Mouse (Mus musculus) small intestine, adult 2 months (tissue): ENCODE measurements around the gene Adgrb3. TPM values are rescaled to one million over a fixed set of nuclear protein-coding genes. Genes with fewer than 3 reads are reported as not detected.

Source experiments
- H3K27ac ChIP-seq: fragments of 200-500 bp; 2 replicates; pipeline ENCODE4 v1.5.1; 2012; ENCODE audit warnings: low read depth, low read length, control low read depth, inconsistent platforms; ENCODE audit not compliant: insufficient read depth
- H3K27me3 ChIP-seq: fragments of 200-500 bp; 2 replicates; pipeline ENCODE4 v1.6.1; 2012; ENCODE audit warnings: mild to moderate bottlenecking, moderate library complexity, low read length, inconsistent platforms; ENCODE audit not compliant: control insufficient read depth, insufficient read depth
- H3K36me3 ChIP-seq: fragments of 200-500 bp; 2 replicates; pipeline ENCODE4 v1.6.1; 2012; ENCODE audit warnings: mild to moderate bottlenecking, low read length, control low read depth, inconsistent platforms; ENCODE audit not compliant: control insufficient read depth, insufficient read depth
- H3K4me1 ChIP-seq: fragments of 200-500 bp; 2 replicates; pipeline ENCODE4 v1.6.1; 2012; ENCODE audit warnings: low read length, inconsistent platforms, mixed read lengths; ENCODE audit not compliant: control insufficient read depth, insufficient read depth, insufficient read length
- H3K4me3 ChIP-seq: fragments of 200-500 bp; 2 replicates; pipeline ENCODE4 v1.5.1; 2012; ENCODE audit warnings: low read depth, mild to moderate bottlenecking, control low read depth, inconsistent platforms, low read length, moderate library complexity
- CTCF ChIP-seq: fragments of 200-500 bp; IDR thresholded peaks from 2 replicates; pipeline ENCODE4 v1.5.1; 2012; ENCODE audit warnings: low read depth, mild to moderate bottlenecking, control low read depth, inconsistent platforms, low read length, moderate library complexity, mixed read lengths; ENCODE audit not compliant: insufficient replicate concordance, insufficient read length; ENCODE audit errors: extremely low read depth
- POLR2A ChIP-seq: fragments of 200-500 bp; IDR thresholded peaks from 2 replicates; pipeline ENCODE4 v1.6.1; 2012; ENCODE audit warnings: low read depth, mild to moderate bottlenecking, control low read depth, inconsistent platforms, low read length, moderate library complexity
- WGBS: fragments of 180-500 bp; shearing (Covaris S2); methylation state at CpG from one replicate; pipeline ENCODE4 v1.1.7; 2018; 5-methylcytosine and 5-hydroxymethylcytosine counted together
- polyA plus RNA-seq: library from polyadenylated mRNA; depleted of rRNA; stranded (reverse); fragments of >200 nt; gene quantifications from 2 replicates; pipeline ENCODE4 v1.2.3, GENCODE M21; 2012

The Adgrb3 gene
- polyA plus RNA-seq, 1 experiment = 0.05 TPM

DNA sequence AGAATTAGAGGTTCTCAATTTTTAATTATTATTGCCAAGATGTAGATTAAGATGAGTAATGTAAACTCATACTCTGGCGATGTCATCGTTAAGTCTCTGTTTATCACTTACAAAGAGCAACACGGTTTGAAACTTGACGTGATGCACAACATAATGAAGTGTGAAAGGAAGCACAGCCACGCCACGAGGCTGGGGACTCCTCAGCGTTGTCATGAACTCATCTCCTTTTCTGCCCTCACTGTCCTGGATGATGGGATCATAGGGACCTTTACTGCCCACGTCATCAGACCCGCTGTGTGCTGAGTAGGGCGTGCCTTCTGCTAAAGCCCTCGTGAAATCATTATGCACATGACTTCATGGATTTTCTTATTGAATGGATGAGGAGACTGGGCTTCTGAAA lies 714.0 kb downstream of the Adgrb3 start:
- Histone ChIP-seq H3K27ac (no peak overlapping the region), H3K27me3 (no peaks in the 10 kb centered on the region), H3K4me1 (no peaks in the 10 kb centered on the region), H3K36me3 (no peaks in the 10 kb centered on the region), H3K4me3 (no peak overlapping the region)
- WGBS = 75% methylated on average over 11 of the region's 11 CpGs
- TF ChIP-seq CTCF (no peak), POLR2A (no peak)

DNA sequence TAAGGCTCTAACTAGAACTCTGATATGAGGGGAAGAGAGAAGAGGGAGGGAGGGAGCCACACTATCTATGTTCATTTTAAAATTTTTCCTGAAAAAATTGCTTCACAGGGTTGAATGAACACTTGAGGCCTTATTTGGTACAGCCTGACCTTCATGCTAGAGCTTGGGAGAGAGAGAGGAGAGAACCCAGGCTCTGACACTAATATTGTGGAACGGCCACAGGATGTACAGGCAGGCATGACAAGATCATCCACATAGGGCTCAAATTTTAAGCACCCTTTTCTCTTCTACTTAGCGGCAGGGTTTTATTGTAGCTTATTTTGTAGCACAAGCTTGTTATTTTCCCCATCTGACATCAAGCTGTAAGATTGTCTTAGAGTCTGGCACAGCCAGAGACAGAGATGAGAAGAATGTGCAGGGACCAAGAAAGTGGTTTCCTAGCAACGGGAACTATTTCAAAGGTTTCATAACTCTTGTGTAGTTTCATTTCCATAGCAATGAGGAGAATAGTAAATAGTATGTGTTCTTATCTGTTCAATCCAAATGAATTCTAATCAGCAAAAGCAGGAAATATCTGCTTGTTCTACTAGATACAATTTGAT lies 721.9 kb downstream of the Adgrb3 start:
- no peaks in the 10 kb centered on the region for H3K4me1 ChIP-seq
- H3K27me3 ChIP-seq = no peaks in the 10 kb centered on the region
- TF ChIP-seq POLR2A = no peak
- no peak for TF ChIP-seq CTCF
- WGBS = 41% methylated on average over 3 of the region's 3 CpGs
- H3K4me3 ChIP-seq = no peak overlapping the region
- H3K36me3 ChIP-seq = no peaks in the 10 kb centered on the region
- no peak overlapping the region for H3K27ac ChIP-seq

DNA sequence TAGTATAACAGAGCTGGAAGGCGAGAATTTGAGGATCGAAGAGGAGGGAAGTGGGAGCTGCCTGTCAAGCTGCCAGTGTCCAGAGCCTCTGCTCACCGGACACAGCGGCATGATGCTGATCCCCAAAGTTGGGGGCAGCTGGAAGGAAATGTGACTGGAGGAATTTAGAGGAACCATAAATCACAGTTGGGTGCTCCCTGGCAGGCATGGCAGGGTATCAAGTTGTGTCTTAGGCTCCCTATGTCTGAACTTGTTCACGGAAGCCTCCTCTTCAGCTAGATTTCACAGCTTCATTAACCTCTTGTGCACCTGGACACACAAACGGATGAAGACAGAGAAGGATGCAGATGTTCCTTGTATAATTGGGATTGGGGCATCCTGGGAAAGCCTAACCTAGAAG lies 722.8 kb downstream of the Adgrb3 start:
- H3K27ac ChIP-seq = no peak overlapping the region
- no peak for TF ChIP-seq CTCF
- no peak for TF ChIP-seq POLR2A
- no peaks in the 10 kb centered on the region for H3K36me3 ChIP-seq
- no peaks in the 10 kb centered on the region for H3K27me3 ChIP-seq
- no peak overlapping the region for H3K4me3 ChIP-seq
- WGBS = 69% methylated on average over 6 of the region's 6 CpGs
- H3K4me1 ChIP-seq = no peaks in the 10 kb centered on the region

DNA sequence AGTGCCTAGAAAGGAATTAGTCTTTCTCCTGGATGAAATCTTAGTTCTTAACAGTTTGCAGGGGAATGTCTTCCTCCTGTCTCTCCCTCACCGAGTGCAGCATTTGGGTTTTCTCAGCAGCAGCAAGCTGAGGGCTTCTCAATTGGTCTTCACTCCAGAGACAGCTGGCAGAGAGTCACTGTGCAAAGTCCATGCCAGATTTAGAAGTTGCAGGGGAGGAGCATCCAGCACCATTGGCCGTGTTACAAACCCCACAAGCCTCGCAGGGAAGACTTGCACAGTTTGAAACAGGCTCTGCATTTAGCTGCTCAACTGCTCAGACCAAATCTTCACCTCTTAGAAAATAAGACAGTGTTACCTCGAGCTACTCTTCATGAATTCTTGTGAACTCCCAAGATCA lies 724.1 kb downstream of the Adgrb3 start:
- WGBS = 33% methylated on average over 4 of the region's 4 CpGs
- TF ChIP-seq CTCF = no peak
- TF ChIP-seq POLR2A = no peak
- H3K4me1 ChIP-seq = no peaks in the 10 kb centered on the region
- no peak overlapping the region for H3K4me3 ChIP-seq
- H3K27me3 ChIP-seq = no peaks in the 10 kb centered on the region
- H3K36me3 ChIP-seq = no peaks in the 10 kb centered on the region
- no peak overlapping the region for H3K27ac ChIP-seq

DNA sequence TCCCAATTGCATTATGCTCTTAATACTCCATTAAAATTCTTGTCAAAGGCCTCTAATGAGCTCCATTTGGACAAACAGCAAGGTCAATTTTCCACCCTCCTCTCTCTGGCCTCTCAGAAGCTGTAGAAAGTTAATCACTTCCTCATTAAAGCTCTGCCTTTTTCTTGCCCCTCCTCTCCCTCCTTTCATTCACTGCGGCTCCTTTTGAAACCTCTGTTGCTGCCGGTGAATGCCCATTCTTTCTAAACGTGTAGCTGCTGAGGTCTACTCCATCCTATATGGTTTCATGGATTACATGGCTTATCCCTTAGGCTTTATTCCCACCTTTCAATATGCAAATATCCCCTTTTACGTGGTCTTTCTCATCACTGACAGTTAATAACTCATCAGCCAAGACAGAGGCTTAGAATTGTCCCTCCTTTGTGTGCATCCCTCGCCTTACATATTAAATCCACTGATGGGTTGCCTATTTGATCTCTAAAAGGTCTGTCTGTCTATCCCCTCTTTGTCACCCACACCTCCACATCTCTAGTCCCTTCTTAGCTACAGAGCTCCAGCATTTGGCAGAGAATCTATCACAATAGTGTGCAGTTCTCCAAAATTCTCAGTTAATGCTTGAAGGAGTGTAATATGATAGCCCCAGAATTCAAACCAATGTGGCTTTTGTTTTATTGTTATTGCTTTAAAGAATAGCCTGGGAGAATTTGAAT lies 741.3 kb downstream of the Adgrb3 start:
- H3K4me1 ChIP-seq = no peaks in the 10 kb centered on the region
- H3K4me3 ChIP-seq = no peak overlapping the region
- H3K36me3 ChIP-seq = no peaks in the 10 kb centered on the region
- 59% methylated on average over 5 of the region's 5 CpGs for WGBS
- TF ChIP-seq CTCF (no peak), POLR2A (no peak)
- H3K27me3 ChIP-seq = no peaks in the 10 kb centered on the region
- H3K27ac ChIP-seq = no peak overlapping the region

DNA sequence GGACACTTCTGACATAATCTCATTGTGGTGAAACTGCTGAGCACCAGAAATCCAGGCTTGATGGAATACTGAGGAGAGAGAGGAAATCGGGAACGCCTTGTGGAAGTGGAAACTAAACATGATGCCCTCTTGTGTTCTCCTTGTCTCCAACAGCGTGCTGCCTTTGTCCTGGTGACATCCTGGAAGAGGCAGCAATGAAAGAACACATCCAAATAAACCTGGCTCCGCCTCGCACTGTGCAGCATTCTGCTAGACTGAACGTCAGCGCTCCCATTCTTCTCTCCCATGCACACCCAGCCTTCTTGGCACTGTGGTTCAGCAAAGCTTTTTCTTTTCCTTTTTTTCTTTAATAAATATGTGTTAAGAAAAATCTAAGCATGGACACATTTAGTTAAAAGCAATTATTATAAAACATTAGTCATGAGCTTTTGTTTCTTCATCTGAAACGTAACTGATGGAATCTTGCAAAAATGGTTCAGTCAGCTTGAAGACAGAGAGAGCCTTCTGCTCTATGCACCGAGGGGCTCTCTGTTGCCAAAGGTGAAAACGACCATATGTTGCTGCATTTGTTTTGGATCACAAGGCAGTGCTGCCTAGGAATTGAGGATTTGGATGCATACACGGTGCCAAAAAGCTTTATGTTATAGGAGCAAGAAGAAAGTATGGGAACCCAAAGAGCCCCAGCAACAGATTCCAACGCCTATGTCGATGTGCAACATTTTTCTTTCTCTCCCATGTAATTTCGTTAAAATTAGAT lies 743.7 kb downstream of the Adgrb3 start:
- Histone ChIP-seq H3K4me1 (no peaks in the 10 kb centered on the region), H3K27me3 (no peaks in the 10 kb centered on the region), H3K27ac (no peak overlapping the region), H3K36me3 (no peaks in the 10 kb centered on the region), H3K4me3 (no peak overlapping the region)
- 81% methylated on average over 14 of the region's 14 CpGs for WGBS
- TF ChIP-seq POLR2A (no peak), CTCF (no peak)

DNA sequence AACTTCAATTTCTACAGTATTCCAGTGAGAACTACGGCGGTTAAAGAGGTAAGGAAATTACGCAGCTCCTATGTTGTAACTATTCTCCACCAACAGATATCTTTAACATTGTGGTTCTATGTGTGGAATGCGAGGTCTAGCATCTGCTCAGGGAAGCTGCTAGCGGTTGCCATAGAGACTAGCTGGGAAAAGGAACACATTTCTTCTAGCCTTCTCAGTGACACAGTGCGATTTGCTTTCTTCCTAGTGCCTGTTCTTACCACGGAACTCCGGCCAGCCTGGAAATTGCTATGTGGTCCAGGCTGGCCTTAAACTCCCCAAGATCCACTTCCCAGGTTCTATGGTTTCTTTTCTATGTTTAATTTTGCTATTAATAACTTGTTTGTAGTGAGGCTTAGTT lies 747.1 kb downstream of the Adgrb3 start:
- no peaks in the 10 kb centered on the region for H3K27me3 ChIP-seq
- no peaks in the 10 kb centered on the region for H3K36me3 ChIP-seq
- H3K27ac ChIP-seq = no peak overlapping the region
- 82% methylated on average over 8 of the region's 8 CpGs for WGBS
- TF ChIP-seq POLR2A (no peak), CTCF (no peak)
- no peaks in the 10 kb centered on the region for H3K4me1 ChIP-seq
- H3K4me3 ChIP-seq = no peak overlapping the region
